Mouse (Mus musculus): ENCODE data around the gene Akr1b7.
"Not testable (repeated sequence)": the region's sequence is repeated elsewhere in the genome, so short reads cannot be mapped to it uniquely, and the experiment has no call there.

The Akr1b7 gene

GRCm38 (mm10) chr6:34413386-34413785, 1.3 kb downstream of the Akr1b7 start:
- in situ Hi-C loops (cut with MboI; ENCODE audit: low pct_unique_long_range_greater_than_20kb in 1 of 2, low sequenced_read_pairs in 2 of 2, unreplicated experiment in 1 of 2), result not testable (repeated sequence)

GRCm38 (mm10) chr6:34416521-34416920, 4.4 kb downstream of the Akr1b7 start:
- in situ Hi-C loops (cut with MboI; ENCODE audit: low pct_unique_long_range_greater_than_20kb in 1 of 2, low sequenced_read_pairs in 2 of 2, unreplicated experiment in 1 of 2), result no loop called here

GRCm38 (mm10) chr6:34419071-34419470, 6.9 kb downstream of the Akr1b7 start:
- in situ Hi-C loops (cut with MboI; ENCODE audit: low pct_unique_long_range_greater_than_20kb in 1 of 2, low sequenced_read_pairs in 2 of 2, unreplicated experiment in 1 of 2), result no loop called here

- in situ Hi-C loops (cut with MboI; ENCODE audit: low pct_unique_long_range_greater_than_20kb in 1 of 2, low sequenced_read_pairs in 2 of 2, unreplicated experiment in 1 of 2), result no loop called here
Observed at GRCm38 (mm10) chr6:34439006-34439405, 26.9 kb downstream of the Akr1b7 start.

- in situ Hi-C loops (cut with MboI; ENCODE audit: low pct_unique_long_range_greater_than_20kb in 1 of 2, low sequenced_read_pairs in 2 of 2, unreplicated experiment in 1 of 2), result no loop called here
Observed at GRCm38 (mm10) chr6:34441556-34442257, 29.6 kb downstream of the Akr1b7 start.

- in situ Hi-C loops (cut with MboI; ENCODE audit: low pct_unique_long_range_greater_than_20kb in 1 of 2, low sequenced_read_pairs in 2 of 2, unreplicated experiment in 1 of 2), result no loop called here
Observed at GRCm38 (mm10) chr6:34443791-34444190, 31.7 kb downstream of the Akr1b7 start.

- in situ Hi-C loops (cut with MboI; ENCODE audit: low pct_unique_long_range_greater_than_20kb in 1 of 2, low sequenced_read_pairs in 2 of 2, unreplicated experiment in 1 of 2), result no loop called here
Observed at GRCm38 (mm10) chr6:34447961-34448360, 35.8 kb downstream of the Akr1b7 start.

- in situ Hi-C loops (cut with MboI; ENCODE audit: low pct_unique_long_range_greater_than_20kb in 1 of 2, low sequenced_read_pairs in 2 of 2, unreplicated experiment in 1 of 2), result no loop called here
Observed at GRCm38 (mm10) chr6:34448696-34449095, 36.6 kb downstream of the Akr1b7 start.

GRCm38 (mm10) chr6:34452963-34453770, 41.0 kb downstream of the Akr1b7 start:
- in situ Hi-C loops (cut with MboI; ENCODE audit: low pct_unique_long_range_greater_than_20kb in 1 of 2, low sequenced_read_pairs in 2 of 2, unreplicated experiment in 1 of 2), result loop anchor here (5.0 to 25.0 kb wide), 2 partner anchors 161 to 166 kb away; no protein-coding TSS in a partner anchor

- in situ Hi-C loops (cut with MboI; ENCODE audit: low pct_unique_long_range_greater_than_20kb in 1 of 2, low sequenced_read_pairs in 2 of 2, unreplicated experiment in 1 of 2), result loop anchor here in 1 of 2 experiments (25.0 kb wide), 1 partner anchor 172 kb away; no protein-coding TSS in a partner anchor
Observed at GRCm38 (mm10) chr6:34459456-34459855, 47.3 kb downstream of the Akr1b7 start.

GRCm38 (mm10) chr6:34460651-34461050, 48.5 kb downstream of the Akr1b7 start:
- in situ Hi-C loops (cut with MboI; ENCODE audit: low pct_unique_long_range_greater_than_20kb in 1 of 2, low sequenced_read_pairs in 2 of 2, unreplicated experiment in 1 of 2), result loop anchor here in 1 of 2 experiments (25.0 kb wide), 1 partner anchor 173 kb away; no protein-coding TSS in a partner anchor

- in situ Hi-C loops (cut with MboI; ENCODE audit: low pct_unique_long_range_greater_than_20kb in 1 of 2, low sequenced_read_pairs in 2 of 2, unreplicated experiment in 1 of 2), result loop anchor here in 1 of 2 experiments (25.0 kb wide), 1 partner anchor 176 kb away; no protein-coding TSS in a partner anchor
Observed at GRCm38 (mm10) chr6:34463582-34463981, 51.4 kb downstream of the Akr1b7 start.

- in situ Hi-C loops (cut with MboI; ENCODE audit: low pct_unique_long_range_greater_than_20kb in 1 of 2, low sequenced_read_pairs in 2 of 2, unreplicated experiment in 1 of 2), result loop anchor here in 1 of 2 experiments (25.0 kb wide), 1 partner anchor 184 kb away; no protein-coding TSS in a partner anchor
Observed at GRCm38 (mm10) chr6:34471434-34472110, 59.4 kb downstream of the Akr1b7 start.

All from mouse embryonic stem cell (cell line).